9 mouse cellular contexts compared by ENCODE assay signal in genomic region chr2:163661371-163661850, GRCm38 (mm10). TPM values are rescaled to one million over a fixed set of nuclear protein-coding genes. Genes with fewer than 3 reads are reported as not detected.
A peak's percentile ranks its signal among the peaks of the same experiment; 100 is the strongest.
DNase-seq lines count a peak whose midpoint lies in the region; ATAC-seq and TF ChIP-seq lines count a peak whose summit lies in the region.
"Had no signal": no experiment of that assay in that cellular context is flagged by ENCODE, and none has a peak within 500 bp of the region (broad histone marks: within the 10 kb centered on the region; RNA-seq: fewer than 3 reads in every experiment).

No protein-coding gene starts in this region.

- ATAC-seq in heart, embryonic 11.5 days (replicated peaks; ENCODE audit: insufficient number of reproducible peaks, low FRiP score, low TSS enrichment) = no peak
- ATAC-seq in cerebellum, adult (ENCODE audit: insufficient number of reproducible peaks, low FRiP score, low TSS enrichment) = no peak

- 65% methylated on average over 6 of the region's 6 CpGs for WGBS in heart, embryonic 11.5 days (ENCODE audit: insufficient replicate concordance)

- H3K4me3 ChIP-seq in heart, embryonic 11.5 days (ENCODE audit: low read depth, low read length) = no peak overlapping the region
- H3K4me3 ChIP-seq in testis, adult 2 months (ENCODE audit: control insufficient read depth, low read depth, low read length) = no peak overlapping the region

- intact Hi-C loops in heart, postnatal 10 days (cut with DNase I) = no loop called here

- no peaks in the 10 kb centered on the region for H3K27me3 ChIP-seq in heart, embryonic 11.5 days (ENCODE audit: control insufficient read depth, insufficient read depth, low read length)
- no peaks in the 10 kb centered on the region for H3K27me3 ChIP-seq in testis, adult 2 months (ENCODE audit: control insufficient read depth, insufficient read depth, low read length)

- no peaks in the 10 kb centered on the region for H3K36me3 ChIP-seq in heart, embryonic 11.5 days (ENCODE audit: control insufficient read depth, insufficient read depth, low read length)
- no peaks in the 10 kb centered on the region for H3K36me3 ChIP-seq in testis, adult 2 months (ENCODE audit: control insufficient read depth, insufficient read depth, low read length)

- TF ChIP-seq CTCF in testis, adult 2 months (IDR thresholded peaks at IDR 0.05; ENCODE audit: control insufficient read depth, insufficient read depth, insufficient replicate concordance, low read depth, low read length) = no peak

- TF ChIP-seq POLR2A in testis, adult 2 months (IDR thresholded peaks at IDR 0.05; ENCODE audit: control insufficient read depth, low read depth, low read length) = no peak

- 0 out of 2 replicates have a peak overlapping the region, but pooled peaks have one; percentile 42 for H3K27ac ChIP-seq in heart, embryonic 11.5 days (ENCODE audit: low read depth, low read length)
- H3K27ac ChIP-seq in testis, adult 2 months (ENCODE audit: control insufficient read depth, insufficient read depth, low read depth, low read length) = peak overlapping the region; percentile 28; the same call in 1 of the 2 replicates

- H3K4me2 ChIP-seq in heart, embryonic 11.5 days = no peak overlapping the region
- H3K4me2 ChIP-seq: lung, embryonic 14.5 days had no signal

- H3K9me3 ChIP-seq in heart, embryonic 11.5 days (replicated peaks; ENCODE audit: control insufficient read depth, low read length) = no peaks in the 10 kb centered on the region

- H3K4me1 ChIP-seq in heart, embryonic 11.5 days (ENCODE audit: control insufficient read depth, insufficient read depth, low read length) = peaks cover 14% of the 10 kb centered on the region; the same call in 1 of the 2 replicates
- H3K4me1 ChIP-seq in testis, adult 2 months (ENCODE audit: control insufficient read depth, insufficient read depth, low read length) = peaks cover 6% of the 10 kb centered on the region

- no peak for DNase-seq in heart, postnatal 10 days
- no peak for DNase-seq in testis, postnatal 10 days (ENCODE audit: low spot score)
- DNase-seq in kidney, postnatal 10 days = peak; percentile 29
- peak; percentile 47 for DNase-seq in testis, postnatal 14 days (ENCODE audit: low spot score)
- no peak for DNase-seq in lung, adult 18-20 months
- DNase-seq: lung, embryonic 14.5 days had no signal

- H3K9ac ChIP-seq in heart, embryonic 11.5 days (ENCODE audit: low read depth, low read length) = peak overlapping the region; percentile 28; the same call in 1 of the 2 replicates
- H3K9ac ChIP-seq: lung, embryonic 14.5 days had no signal

RNA-seq across cellular contexts. Expression of gene Pkig, which starts 3.2 kb away (rescaled TPM):
- 249 and 252 TPM in 2 replicates for polyA plus RNA-seq in heart, embryonic 11.5 days (2014; fragmentation: Nextera tagmentation; extraction: Ambion mirVana)
- total RNA-seq in heart, postnatal 10 days (2021) = 100 to 1,000 TPM; 177 to 195 TPM
- polyA plus RNA-seq in testis, adult 2 months (2012; rRNA removed) = 319 and 325 TPM in 2 replicates

RNA-seq across cellular contexts. Expression of gene Serinc3, which starts 16.5 kb away (rescaled TPM):
- polyA plus RNA-seq in heart, embryonic 11.5 days (2014; fragmentation: Nextera tagmentation; extraction: Ambion mirVana) = 77.5 and 79.0 TPM in 2 replicates
- total RNA-seq in heart, postnatal 10 days (2021) = 100 to 1,000 TPM; 327 to 358 TPM
- 208 and 270 TPM in 2 replicates for polyA plus RNA-seq in testis, adult 2 months (2012; rRNA removed)

RNA-seq across cellular contexts. Expression of gene Ttpal, which starts 59.3 kb away (rescaled TPM):
- polyA plus RNA-seq in heart, embryonic 11.5 days (2014; fragmentation: Nextera tagmentation; extraction: Ambion mirVana) = 28.2 TPM in 2 replicates
- total RNA-seq in heart, postnatal 10 days (2021) = 10 to 100 TPM; 13.6 to 14.2 TPM
- polyA plus RNA-seq in testis, adult 2 months (2012; rRNA removed) = 2.5 and 4.0 TPM in 2 replicates

Comparison
In these comparisons a context has a peak if more than half of its experiments do, and no peak if none do; other contexts are left out.
1. DNase-seq: peak in kidney, postnatal 10 days (single experiment) and testis, postnatal 14 days (single experiment); none in heart, postnatal 10 days (0 of 2), testis, postnatal 10 days (single experiment) and lung, adult 18-20 months (0 of 2).